ENCODE assay signal across 18 mouse cellular contexts in the genomic region with DNA sequence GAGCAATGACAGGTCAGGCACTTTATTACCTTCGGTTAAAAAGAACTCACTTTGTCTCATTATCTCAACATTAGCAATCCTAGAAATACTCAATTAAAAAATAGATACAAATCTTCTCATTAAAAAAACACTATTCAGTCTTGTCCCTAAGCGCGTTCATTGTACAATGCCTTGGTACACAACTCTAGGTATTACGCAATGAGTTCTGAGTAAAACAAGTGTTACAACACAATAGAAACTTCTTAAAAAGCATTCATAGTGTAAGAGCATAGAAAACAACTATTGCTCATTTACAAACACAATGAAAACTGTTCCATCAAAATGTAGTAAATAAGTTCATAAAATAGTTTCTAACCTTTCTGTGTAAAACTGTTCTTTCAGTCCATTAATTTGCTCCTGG.
DNase-seq lines count a peak whose midpoint lies in the region; ATAC-seq and TF ChIP-seq lines count a peak whose summit lies in the region.
"Had no signal": no experiment of that assay in that cellular context is flagged by ENCODE, and none has a peak within 500 bp of the region (broad histone marks: within the 10 kb centered on the region; RNA-seq: fewer than 3 reads in every experiment).

No protein-coding gene starts in this region.

- TF ChIP-seq CTCF in intestine, postnatal 0 days (IDR thresholded peaks at IDR 0.05; ENCODE audit: low read depth), result no peak

- H3K4me1 ChIP-seq in intestine, embryonic 15.5 days (replicated peaks), result peaks cover 37% of the 10 kb centered on the region
- no peaks in the 10 kb centered on the region; the same call in 1 of the 2 replicates for H3K4me1 ChIP-seq in intestine, postnatal 0 days (replicated peaks; ENCODE audit: control insufficient read depth, insufficient read depth, low read length)
- peaks cover 34% of the 10 kb centered on the region for H3K4me1 ChIP-seq in limb, embryonic 15.5 days

- no peaks in the 10 kb centered on the region for H3K36me3 ChIP-seq in intestine, embryonic 15.5 days
- H3K36me3 ChIP-seq in intestine, postnatal 0 days (ENCODE audit: control insufficient read depth, insufficient read depth), result no peaks in the 10 kb centered on the region
- no peaks in the 10 kb centered on the region for H3K36me3 ChIP-seq in limb, embryonic 15.5 days
- H3K36me3 ChIP-seq: forebrain, embryonic 12.5 days; G1E; hindbrain, embryonic 10.5 days; liver, embryonic 15.5 days; midbrain, embryonic 12.5 days had no signal

- DNase-seq in 416B (ENCODE audit: low read depth), result peak; percentile 8
- peak; percentile 23 for DNase-seq in NIH3T3 (ENCODE audit: low read depth)
- DNase-seq in cerebellum, postnatal 4 days (ENCODE audit: low spot score in 2 of 2), result no peak
- DNase-seq: adrenal gland, postnatal 25 days; cerebellum, adult 11 months; cerebellum, postnatal 14 days; gastrocnemius, postnatal 36 days; kidney, postnatal 25 days had no signal

- no peaks in the 10 kb centered on the region for H3K27me3 ChIP-seq in intestine, embryonic 15.5 days (replicated peaks)
- no peaks in the 10 kb centered on the region for H3K27me3 ChIP-seq in intestine, postnatal 0 days (replicated peaks; ENCODE audit: control insufficient read depth, insufficient read depth, low read length)
- no peaks in the 10 kb centered on the region for H3K27me3 ChIP-seq in limb, embryonic 15.5 days
- H3K27me3 ChIP-seq: forebrain, embryonic 12.5 days; liver, embryonic 15.5 days; midbrain, embryonic 12.5 days had no signal

- no peak overlapping the region for H3K9ac ChIP-seq in intestine, embryonic 15.5 days
- H3K9ac ChIP-seq in intestine, postnatal 0 days (ENCODE audit: low read depth, low read length), result no peak overlapping the region
- no peak overlapping the region for H3K9ac ChIP-seq in limb, embryonic 15.5 days
- H3K9ac ChIP-seq: forebrain, embryonic 12.5 days; liver, embryonic 15.5 days; midbrain, embryonic 12.5 days had no signal

- no peak overlapping the region for H3K4me2 ChIP-seq in intestine, embryonic 15.5 days (replicated peaks)
- H3K4me2 ChIP-seq in intestine, postnatal 0 days (replicated peaks; ENCODE audit: low read depth), result no peak overlapping the region
- no peak overlapping the region for H3K4me2 ChIP-seq in limb, embryonic 15.5 days
- H3K4me2 ChIP-seq: forebrain, embryonic 12.5 days; liver, embryonic 15.5 days; midbrain, embryonic 12.5 days had no signal

- 83% methylated on average over 4 of the region's 4 CpGs for WGBS in intestine, embryonic 15.5 days
- WGBS in intestine, postnatal 0 days, result 72% methylated on average over 4 of the region's 4 CpGs
- 85% methylated on average over 4 of the region's 4 CpGs for WGBS in limb, embryonic 15.5 days

- 0 out of 2 replicates have a peak overlapping the region, but pooled peaks have one; percentile 64 for H3K27ac ChIP-seq in intestine, embryonic 15.5 days
- H3K27ac ChIP-seq in intestine, postnatal 0 days (ENCODE audit: low read depth, low read length), result no peak overlapping the region
- 0 out of 2 replicates have a peak overlapping the region, but pooled peaks have one; percentile 51 for H3K27ac ChIP-seq in limb, embryonic 15.5 days
- H3K27ac ChIP-seq: forebrain, embryonic 12.5 days; hindbrain, embryonic 10.5 days; hindbrain, postnatal 0 days; liver, embryonic 15.5 days; midbrain, embryonic 12.5 days had no signal

- ATAC-seq in intestine, embryonic 15.5 days, result no peak
- no peak for ATAC-seq in intestine, postnatal 0 days
- no peak for ATAC-seq in limb, embryonic 15.5 days (ENCODE audit: insufficient number of reproducible peaks, low FRiP score, low TSS enrichment, low read depth)
- no peak for ATAC-seq in monocyte, adult 5-6 weeks (replicated peaks; ENCODE audit: insufficient number of reproducible peaks, low FRiP score, low TSS enrichment, poor library complexity, severe bottlenecking)
- ATAC-seq: hindbrain, postnatal 0 days had no signal

- H3K4me3 ChIP-seq in intestine, embryonic 15.5 days (replicated peaks), result no peak overlapping the region
- no peak overlapping the region for H3K4me3 ChIP-seq in intestine, postnatal 0 days (ENCODE audit: low read depth, low read length)
- no peak overlapping the region for H3K4me3 ChIP-seq in limb, embryonic 15.5 days
- H3K4me3 ChIP-seq: forebrain, embryonic 12.5 days; hindbrain, embryonic 10.5 days; liver, embryonic 15.5 days; midbrain, embryonic 12.5 days had no signal

- no peaks in the 10 kb centered on the region for H3K9me3 ChIP-seq in intestine, embryonic 15.5 days
- H3K9me3 ChIP-seq in intestine, postnatal 0 days (ENCODE audit: control insufficient read depth), result no peaks in the 10 kb centered on the region
- H3K9me3 ChIP-seq in limb, embryonic 15.5 days, result no peaks in the 10 kb centered on the region
- H3K9me3 ChIP-seq: forebrain, embryonic 12.5 days; G1E; hindbrain, embryonic 10.5 days; liver, embryonic 15.5 days; midbrain, embryonic 12.5 days had no signal

Comparison
In these comparisons a context has a peak if more than half of its experiments do, and no peak if none do; other contexts are left out.
1. DNase-seq: peak in 416B (single experiment) and NIH3T3 (single experiment); none in cerebellum, postnatal 4 days (0 of 2).